Mouse (Mus musculus) testis, adult 2 months (tissue): Measurements from ENCODE around the gene Ift46. TPM values are rescaled to one million over a fixed set of nuclear protein-coding genes. Genes with fewer than 3 reads are reported as not detected.
A peak's percentile ranks its signal among the peaks of the same experiment; 100 is the strongest.

Experiments used
- H3K27ac ChIP-seq: fragments of 200-500 bp; 2 replicates; pipeline ENCODE4 v1.5.1; 2012; ENCODE audit warnings: low read depth, low read length; ENCODE audit not compliant: control insufficient read depth, insufficient read depth
- H3K27me3 ChIP-seq: fragments of 200-500 bp; 2 replicates; pipeline ENCODE4 v1.6.1; 2012; ENCODE audit warnings: mild to moderate bottlenecking, low read length, moderate library complexity; ENCODE audit not compliant: control insufficient read depth, insufficient read depth
- H3K36me3 ChIP-seq: fragments of 200-500 bp; 2 replicates; pipeline ENCODE4 v1.6.1; 2012; ENCODE audit warnings: mild to moderate bottlenecking, low read length; ENCODE audit not compliant: control insufficient read depth, insufficient read depth
- H3K4me1 ChIP-seq: fragments of 200-500 bp; 2 replicates; pipeline ENCODE4 v1.6.1; 2012; ENCODE audit warnings: low read length; ENCODE audit not compliant: control insufficient read depth, insufficient read depth
- H3K4me3 ChIP-seq: fragments of 200-500 bp; 2 replicates; pipeline ENCODE4 v1.5.1; 2012; ENCODE audit warnings: low read depth, mild to moderate bottlenecking, low read length, moderate library complexity, mixed read lengths; ENCODE audit not compliant: control insufficient read depth
- CTCF ChIP-seq: fragments of 200-500 bp; IDR thresholded peaks from 2 replicates; pipeline ENCODE4 v1.5.1; 2012; ENCODE audit warnings: low read depth, mild to moderate bottlenecking, inconsistent platforms, low read length, moderate library complexity; ENCODE audit not compliant: control insufficient read depth, insufficient read depth, insufficient replicate concordance
- POLR2A ChIP-seq: fragments of 200-500 bp; IDR thresholded peaks from 2 replicates; pipeline ENCODE4 v1.6.1; 2012; ENCODE audit warnings: low read depth, mild to moderate bottlenecking, inconsistent platforms, low read length, moderate library complexity; ENCODE audit not compliant: control insufficient read depth
- polyA plus RNA-seq: library from polyadenylated mRNA; depleted of rRNA; stranded (reverse); fragments of >200 nt; gene quantifications from 2 replicates; pipeline ENCODE4 v1.2.3, GENCODE M21; 2012

Gene Ift46
- polyA plus RNA-seq, 1 experiment, result 203 TPM

- H3K27ac ChIP-seq, result no peak overlapping the region
- no peak overlapping the region for H3K4me3 ChIP-seq
- TF ChIP-seq POLR2A (no peak), CTCF (no peak)
- H3K36me3 ChIP-seq, result 0 out of 2 replicates have a peak, but pooled peaks cover 1% of the 10 kb centered on the region
- no peaks in the 10 kb centered on the region for H3K27me3 ChIP-seq
- H3K4me1 ChIP-seq, result peaks cover 4% of the 10 kb centered on the region
Measured at GRCm38 (mm10) chr9:44771376-44771775, 3.7 kb downstream of the Ift46 start.

GRCm38 (mm10) chr9:44772392-44772749 lies 4.7 kb downstream of the Ift46 start:
- Histone ChIP-seq H3K4me1 (peaks cover 4% of the 10 kb centered on the region), H3K27ac (peak overlapping the region; percentile 92), H3K27me3 (no peaks in the 10 kb centered on the region), H3K36me3 (0 out of 2 replicates have a peak, but pooled peaks cover 2% of the 10 kb centered on the region), H3K4me3 (peak overlapping the region; percentile 96; the same call in 1 of the 2 replicates)
- TF ChIP-seq CTCF (no peak), POLR2A (no peak)

GRCm38 (mm10) chr9:44772750-44773651 lies 5.3 kb downstream of the Ift46 start:
- peak overlapping the region; percentile 94 for H3K27ac ChIP-seq
- H3K4me1 ChIP-seq, result peaks cover 4% of the 10 kb centered on the region
- no peaks in the 10 kb centered on the region for H3K27me3 ChIP-seq
- 0 out of 2 replicates have a peak, but pooled peaks cover 2% of the 10 kb centered on the region for H3K36me3 ChIP-seq
- TF ChIP-seq CTCF (peak; percentile 80; the same call in 1 of the 2 replicates), POLR2A (peak; percentile 89)
- peak overlapping the region; percentile 96 for H3K4me3 ChIP-seq

GRCm38 (mm10) chr9:44792842-44793241 lies 25.1 kb downstream of the Ift46 start:
- TF ChIP-seq POLR2A (no peak), CTCF (no peak)
- H3K27ac ChIP-seq, result no peak overlapping the region
- no peaks in the 10 kb centered on the region for H3K27me3 ChIP-seq
- H3K4me1 ChIP-seq, result no peaks in the 10 kb centered on the region
- no peak overlapping the region for H3K4me3 ChIP-seq
- no peaks in the 10 kb centered on the region; the same call in 1 of the 2 replicates for H3K36me3 ChIP-seq

GRCm38 (mm10) chr9:44798298-44798697 lies 30.6 kb downstream of the Ift46 start:
- Histone ChIP-seq H3K36me3 (no peaks in the 10 kb centered on the region), H3K27ac (no peak overlapping the region), H3K4me3 (peak overlapping the region; percentile 92), H3K4me1 (peaks cover 16% of the 10 kb centered on the region), H3K27me3 (no peaks in the 10 kb centered on the region)
- TF ChIP-seq CTCF (no peak), POLR2A (no peak)

- Histone ChIP-seq H3K4me3 (peak within 1 kb of the TSS; percentile 92), H3K27me3 (no peaks in the 10 kb centered on the region), H3K4me1 (peaks cover 16% of the 10 kb centered on the region), H3K27ac (peak within 1 kb of the TSS; percentile 60), H3K36me3 (no peaks in the 10 kb centered on the region)
- peak; percentile 64 for TF ChIP-seq POLR2A
- TF ChIP-seq CTCF, result no peak
Measured at GRCm38 (mm10) chr9:44799102-44799957, 31.6 kb downstream of the Ift46 start, which contains the start of gene Tmem25. Gene Tmem25, minus strand, starts transcription at chr9:44799307.

- H3K27me3 ChIP-seq, result no peaks in the 10 kb centered on the region
- H3K4me1 ChIP-seq, result peaks cover 16% of the 10 kb centered on the region
- H3K27ac ChIP-seq, result peak overlapping the region; percentile 60; the same call in 1 of the 2 replicates
Measured at GRCm38 (mm10) chr9:44799958-44800324, 32.2 kb downstream of the Ift46 start.

More at GRCm38 (mm10) chr9:44799958-44800324, 32.2 kb downstream of the Ift46 start:
- TF ChIP-seq POLR2A, result no peak
- TF ChIP-seq CTCF, result no peak
- no peaks in the 10 kb centered on the region for H3K36me3 ChIP-seq
- H3K4me3 ChIP-seq, result peak overlapping the region; percentile 92
